Mouse (Mus musculus) liver, adult 2 months (tissue): Measurements from ENCODE around the gene Rd3. TPM values are rescaled to one million over a fixed set of nuclear protein-coding genes. Genes with fewer than 3 reads are reported as not detected.

Source experiments
- DNase-seq: peaks from one replicate; pipeline ENCODE4 v3.0.0-alpha.2; 2011; ENCODE audit warnings: low read depth, low spot score; ENCODE audit errors: extremely low read depth
- H3K27ac ChIP-seq: fragments of 200-500 bp; replicated peaks from 2 replicates; pipeline ENCODE4 v1.5.1; 2012; ENCODE audit warnings: low read depth, mild to moderate bottlenecking, control low read depth, inconsistent platforms, low read length; ENCODE audit not compliant: insufficient read depth
- H3K27me3 ChIP-seq: fragments of 200-500 bp; 2 replicates; pipeline ENCODE4 v1.6.1; 2012; ENCODE audit warnings: mild to moderate bottlenecking, moderate library complexity, low read length, inconsistent platforms; ENCODE audit not compliant: control insufficient read depth, insufficient read depth
- H3K36me3 ChIP-seq: fragments of 200-500 bp; 2 replicates; pipeline ENCODE4 v1.6.1; 2012; ENCODE audit warnings: low read length, inconsistent platforms; ENCODE audit not compliant: control insufficient read depth, insufficient read depth
- H3K4me1 ChIP-seq: fragments of 200-500 bp; 2 replicates; pipeline ENCODE4 v1.6.1; 2011; ENCODE audit warnings: low read length; ENCODE audit not compliant: control insufficient read depth, insufficient read depth
- H3K4me3 ChIP-seq: fragments of 200-500 bp; 2 replicates; pipeline ENCODE4 v1.5.1; 2011; ENCODE audit warnings: low read depth, mild to moderate bottlenecking, control low read depth, low read length, moderate library complexity; ENCODE audit not compliant: insufficient read depth
- H3K79me2 ChIP-seq: fragments of 200-500 bp; 2 replicates; pipeline ENCODE4 v1.6.1; 2012; ENCODE audit warnings: inconsistent platforms, mild to moderate bottlenecking, low read length, moderate library complexity; ENCODE audit not compliant: control insufficient read depth, insufficient read depth
- H3K9ac ChIP-seq: fragments of 200-500 bp; 2 replicates; pipeline ENCODE4 v1.6.1; 2012; ENCODE audit warnings: low read depth, mild to moderate bottlenecking, control low read depth, inconsistent platforms, low read length
- CTCF ChIP-seq: fragments of 200-500 bp; IDR thresholded peaks from 2 replicates; pipeline ENCODE4 v1.5.1; 2011; ENCODE audit warnings: low read depth, low read length, control low read depth
- POLR2A ChIP-seq: fragments of 200-500 bp; IDR thresholded peaks from 2 replicates; pipeline ENCODE4 v1.6.1; 2011; ENCODE audit warnings: low read length, control low read depth; ENCODE audit not compliant: insufficient read depth; ENCODE audit errors: extremely low read depth
- WGBS: fragments of 180-500 bp; shearing (Covaris S2); methylation state at CpG from one replicate; pipeline ENCODE4 v1.1.7; 2018; 5-methylcytosine and 5-hydroxymethylcytosine counted together
- polyA plus RNA-seq: library from polyadenylated mRNA; depleted of rRNA; stranded (reverse); fragments of >200 nt; gene quantifications from 2 replicates; pipeline ENCODE4 v1.2.3, GENCODE M21; 2012
- total RNA-seq: library from RNA; depleted of rRNA; stranded (reverse); fragments of >200 nt; gene quantifications from 2 replicates; pipeline ENCODE4 v1.2.3, GENCODE M21; 2014

Rd3 gene
- total and polyA plus RNA-seq, 2 experiments: 0.46 to 1.6 TPM

GRCm38 (mm10) chr1:191946835-191947234, 30.3 kb upstream of the Rd3 start:
- Histone ChIP-seq H3K27me3 (no peaks in the 10 kb centered on the region), H3K27ac (peak overlapping the region; percentile 75)
- WGBS: 15% methylated on average over 2 of the region's 2 CpGs

GRCm38 (mm10) chr1:191947796-191948195, 29.4 kb upstream of the Rd3 start:
- Histone ChIP-seq H3K36me3 (no peaks in the 10 kb centered on the region), H3K4me1 (peaks cover 26% of the 10 kb centered on the region), H3K27ac (no peak overlapping the region), H3K4me3 (no peak overlapping the region), H3K27me3 (no peaks in the 10 kb centered on the region), H3K79me2 (no peaks in the 10 kb centered on the region), H3K9ac (no peak overlapping the region)
- no peak for TF ChIP-seq CTCF
- TF ChIP-seq POLR2A: no peak
- WGBS: 94% methylated on average over 8 of the region's 8 CpGs
- no peak for DNase-seq

More at GRCm38 (mm10) chr1:191946835-191947234, 30.3 kb upstream of the Rd3 start:
- Histone ChIP-seq H3K4me3 (no peak overlapping the region), H3K36me3 (no peaks in the 10 kb centered on the region), H3K9ac (peak overlapping the region; percentile 12; the same call in 1 of the 2 replicates), H3K4me1 (peaks cover 26% of the 10 kb centered on the region), H3K79me2 (no peaks in the 10 kb centered on the region)
- no peak for TF ChIP-seq CTCF
- peak; percentile 90 for DNase-seq

DNA sequence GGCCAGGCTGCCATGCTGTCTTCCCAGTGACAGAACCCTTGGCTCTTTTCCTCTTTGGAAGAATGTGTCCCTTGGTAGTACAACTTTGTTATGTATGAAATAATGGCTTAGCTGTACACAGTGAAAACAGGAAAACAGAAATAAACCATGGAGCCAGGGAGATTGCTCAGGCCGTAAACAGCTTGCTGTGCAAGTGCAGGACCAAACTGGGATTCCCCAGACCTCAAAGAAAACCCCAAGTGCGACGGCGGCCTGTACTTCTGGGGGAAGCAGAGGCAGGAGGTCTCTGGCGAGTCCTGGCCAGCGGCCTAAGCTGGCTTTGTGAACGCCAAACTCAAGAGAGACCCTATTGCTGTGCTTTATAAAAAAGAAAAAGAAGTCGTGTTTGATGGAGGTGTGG, 28.6 kb upstream of the Rd3 start:
- no peak overlapping the region for H3K4me3 ChIP-seq
- WGBS: 90% methylated on average over 8 of the region's 8 CpGs
- H3K27ac ChIP-seq: no peak overlapping the region
- H3K79me2 ChIP-seq: no peaks in the 10 kb centered on the region
- TF ChIP-seq POLR2A: no peak
- DNase-seq: no peak
- peaks cover 26% of the 10 kb centered on the region for H3K4me1 ChIP-seq
- H3K27me3 ChIP-seq: no peaks in the 10 kb centered on the region
- H3K36me3 ChIP-seq: no peaks in the 10 kb centered on the region
- H3K9ac ChIP-seq: no peak overlapping the region

DNA sequence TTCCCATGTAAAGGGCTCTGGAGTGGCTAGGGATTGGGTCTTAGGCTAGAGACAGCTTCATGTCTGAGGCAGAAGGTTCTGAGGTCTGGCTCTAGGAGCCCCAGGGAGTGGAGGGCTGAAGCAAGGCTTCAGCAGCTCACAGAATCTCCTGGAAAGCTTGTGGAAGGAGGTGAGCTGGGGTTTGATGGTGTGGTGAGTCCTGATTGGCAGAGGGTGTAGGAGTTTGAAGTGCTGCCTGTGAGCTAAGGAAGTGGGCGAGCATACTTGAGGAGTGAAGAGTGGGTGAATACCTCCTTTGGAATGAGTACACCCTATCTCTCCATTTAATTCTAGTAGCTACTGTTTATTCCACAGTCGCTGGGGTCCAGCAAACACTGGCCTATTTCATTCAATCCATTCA, 26.6 kb upstream of the Rd3 start:
- Histone ChIP-seq H3K4me1 (peaks cover 26% of the 10 kb centered on the region), H3K4me3 (no peak overlapping the region), H3K36me3 (no peaks in the 10 kb centered on the region), H3K9ac (no peak overlapping the region), H3K79me2 (0 out of 2 replicates have a peak, but pooled peaks cover under 1% of the 10 kb centered on the region), H3K27ac (no peak overlapping the region), H3K27me3 (no peaks in the 10 kb centered on the region)
- WGBS: 74% methylated on average over 2 of the region's 2 CpGs
- DNase-seq: no peak
- TF ChIP-seq POLR2A: no peak
- TF ChIP-seq CTCF: no peak

DNA sequence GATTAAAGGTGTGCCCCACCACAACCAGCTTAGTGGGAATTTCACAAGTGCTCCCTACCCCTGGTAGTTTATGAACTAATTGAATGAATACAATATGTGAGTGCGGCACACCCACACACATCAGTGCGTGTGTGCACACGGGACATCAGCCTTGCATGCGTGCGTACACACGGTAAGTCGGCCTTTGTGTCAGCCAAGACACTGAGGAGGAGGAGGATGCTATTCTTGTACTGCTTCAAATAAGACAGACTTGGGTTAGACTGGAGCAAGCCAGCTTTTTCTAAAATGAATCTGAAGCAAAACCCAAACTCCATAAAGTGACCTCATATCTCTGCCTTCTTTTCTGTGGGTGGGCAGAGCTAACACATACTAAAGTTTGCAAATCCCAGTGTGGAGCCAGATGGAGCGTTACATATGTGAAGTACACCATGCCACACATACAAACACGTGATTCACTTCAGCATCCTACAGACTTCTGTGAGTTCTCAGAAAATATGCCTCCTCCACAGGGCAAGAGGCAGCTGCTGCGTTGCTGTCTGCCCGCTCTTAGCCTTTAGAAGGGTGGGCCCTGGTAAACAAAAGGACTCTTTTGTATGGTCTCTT, 24.3 kb upstream of the Rd3 start:
- H3K9ac ChIP-seq: no peak overlapping the region
- no peak overlapping the region for H3K27ac ChIP-seq
- WGBS: 96% methylated on average over 11 of the region's 11 CpGs
- H3K79me2 ChIP-seq: peaks cover 3% of the 10 kb centered on the region; the same call in 1 of the 2 replicates
- H3K4me1 ChIP-seq: peaks cover 19% of the 10 kb centered on the region
- H3K27me3 ChIP-seq: no peaks in the 10 kb centered on the region
- no peak for DNase-seq
- H3K4me3 ChIP-seq: no peak overlapping the region
- no peak for TF ChIP-seq POLR2A
- TF ChIP-seq CTCF: no peak
- no peaks in the 10 kb centered on the region for H3K36me3 ChIP-seq

- Histone ChIP-seq H3K27ac (peak overlapping the region; percentile 97), H3K79me2 (peaks cover 6% of the 10 kb centered on the region; the same call in 1 of the 2 replicates), H3K9ac (no peak overlapping the region), H3K27me3 (no peaks in the 10 kb centered on the region), H3K4me3 (no peak overlapping the region), H3K36me3 (no peaks in the 10 kb centered on the region), H3K4me1 (peaks cover 22% of the 10 kb centered on the region)
- WGBS: 40% methylated on average over 3 of the region's 3 CpGs
- TF ChIP-seq POLR2A: no peak
- TF ChIP-seq CTCF: no peak
- DNase-seq: peak; percentile 68
Observed at GRCm38 (mm10) chr1:191955101-191955500, 22.1 kb upstream of the Rd3 start.
